Mouse (Mus musculus) kidney, adult 8-10 months (tissue): ENCODE results near the gene Map4k2.

Experiments
- DNase-seq, 2 experiments: peaks; one replicate each; pipeline ENCODE4 v3.0.0; 2022

Gene Map4k2

DNA sequence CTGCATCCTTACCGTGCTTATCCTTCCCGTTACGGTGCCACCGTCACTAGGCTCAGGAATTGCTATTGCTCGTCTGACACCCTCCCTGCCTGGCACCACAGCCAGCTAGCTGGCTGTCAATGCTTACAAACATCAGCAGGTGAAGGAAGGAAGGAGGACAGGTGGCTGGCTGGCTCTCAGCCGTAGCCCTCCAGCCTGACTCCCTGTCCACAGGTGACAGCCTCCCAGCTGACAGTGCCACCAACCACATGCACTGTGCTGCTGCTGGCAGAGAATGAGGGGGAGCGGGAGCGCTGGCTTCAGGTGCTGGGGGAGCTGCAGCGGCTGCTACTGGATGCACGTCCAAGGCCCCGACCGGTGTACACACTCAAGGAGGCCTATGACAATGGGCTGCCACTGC, 22.8 kb upstream of the Map4k2 start:
- no peak for DNase-seq

DNA sequence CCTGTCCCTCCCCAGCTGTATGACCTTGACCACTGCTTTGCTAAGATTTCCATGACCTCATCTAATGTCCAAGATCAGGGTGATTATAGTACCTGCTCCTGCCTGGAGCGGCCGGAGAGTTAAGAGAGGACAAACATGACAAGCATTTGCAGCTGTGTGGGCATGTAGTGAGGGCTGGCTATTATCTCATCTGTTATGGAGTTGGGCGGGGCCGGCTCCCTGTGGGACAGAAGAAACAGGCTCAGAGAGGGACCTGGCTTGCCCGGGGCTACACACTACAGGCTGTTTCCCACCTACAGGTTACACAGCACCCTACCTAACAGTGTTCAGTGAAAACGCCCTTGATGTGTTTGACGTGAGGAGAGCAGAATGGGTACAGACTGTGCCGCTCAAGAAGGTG, 19.6 kb upstream of the Map4k2 start:
- no peak for DNase-seq

DNA sequence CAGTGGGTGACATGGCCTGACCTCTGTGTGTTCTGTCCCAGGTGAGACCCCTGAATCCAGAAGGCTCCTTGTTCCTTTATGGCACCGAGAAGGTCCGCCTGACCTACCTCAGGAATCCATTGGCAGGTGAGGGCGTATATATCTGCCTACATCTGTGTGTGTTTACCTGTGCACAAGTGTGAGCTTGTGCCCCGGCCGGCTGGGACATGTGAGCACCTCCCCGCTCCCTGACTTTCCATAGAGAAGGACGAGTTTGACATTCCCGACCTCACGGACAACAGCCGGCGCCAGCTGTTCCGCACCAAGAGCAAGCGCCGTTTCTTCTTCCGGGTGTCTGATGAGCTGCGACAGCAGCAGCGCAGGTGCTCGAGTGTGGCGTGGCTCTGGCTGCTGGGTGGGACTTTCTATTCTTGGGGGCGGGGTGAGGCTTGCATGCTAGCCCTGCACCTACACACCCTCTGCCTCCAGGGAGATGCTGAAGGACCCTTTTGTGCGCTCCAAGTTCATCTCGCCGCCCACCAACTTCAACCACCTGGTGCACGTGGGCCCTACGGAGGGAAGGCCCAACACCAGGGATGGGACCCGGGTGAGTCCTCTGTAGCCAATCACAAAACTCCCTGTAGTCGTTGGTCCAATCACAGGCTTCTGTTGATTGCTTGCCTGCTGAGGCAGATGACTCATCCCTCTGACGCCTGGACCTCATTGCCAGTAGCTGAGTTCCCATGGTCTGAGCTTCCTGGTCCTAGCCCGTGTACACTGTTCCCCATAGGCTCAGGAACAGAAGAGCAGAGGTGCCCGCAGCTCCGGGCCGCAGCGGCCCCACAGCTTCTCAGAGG, 18.9 kb upstream of the Map4k2 start:
- no peak for DNase-seq

DNA sequence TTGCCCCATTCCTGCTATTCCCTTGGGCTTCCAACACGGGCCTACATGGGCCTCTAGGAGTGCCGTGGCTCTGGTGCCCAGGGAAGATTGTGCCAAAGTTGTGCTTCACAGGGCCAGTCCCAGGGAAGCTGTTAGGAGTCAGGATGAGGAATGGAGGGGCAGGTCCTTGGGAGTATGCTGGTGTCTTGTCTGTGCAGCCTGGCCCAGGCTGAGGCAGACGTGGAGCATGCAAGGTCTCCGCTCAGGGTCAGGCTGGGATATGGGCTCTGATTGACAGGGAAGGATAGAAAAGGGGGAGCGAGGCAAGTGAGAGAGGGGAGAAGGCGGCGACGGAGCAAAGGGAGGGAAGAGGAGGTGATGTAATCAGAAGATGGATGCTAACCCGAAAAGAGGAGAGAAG, 16.2 kb upstream of the Map4k2 start:
- no peak for DNase-seq

DNA sequence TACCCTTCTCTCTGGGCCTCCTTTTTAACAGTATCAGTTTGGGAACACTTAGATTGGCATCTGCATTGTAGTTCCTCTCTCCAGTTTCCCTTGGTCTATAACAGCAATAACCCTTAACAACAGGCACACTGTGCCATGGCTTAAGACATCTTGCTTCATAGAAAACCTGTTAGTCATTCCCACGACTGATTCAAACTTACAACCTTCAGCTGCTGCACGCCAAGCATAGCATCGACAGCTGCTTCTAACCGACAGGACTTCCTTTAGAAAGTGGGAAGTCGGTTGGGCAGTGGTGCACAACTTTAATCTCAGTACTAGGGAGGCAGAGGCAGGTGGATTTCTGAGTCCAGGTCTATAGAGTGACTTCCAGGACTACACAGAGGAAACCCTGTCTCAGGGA, 9.8 kb upstream of the Map4k2 start:
- no peak for DNase-seq

DNA sequence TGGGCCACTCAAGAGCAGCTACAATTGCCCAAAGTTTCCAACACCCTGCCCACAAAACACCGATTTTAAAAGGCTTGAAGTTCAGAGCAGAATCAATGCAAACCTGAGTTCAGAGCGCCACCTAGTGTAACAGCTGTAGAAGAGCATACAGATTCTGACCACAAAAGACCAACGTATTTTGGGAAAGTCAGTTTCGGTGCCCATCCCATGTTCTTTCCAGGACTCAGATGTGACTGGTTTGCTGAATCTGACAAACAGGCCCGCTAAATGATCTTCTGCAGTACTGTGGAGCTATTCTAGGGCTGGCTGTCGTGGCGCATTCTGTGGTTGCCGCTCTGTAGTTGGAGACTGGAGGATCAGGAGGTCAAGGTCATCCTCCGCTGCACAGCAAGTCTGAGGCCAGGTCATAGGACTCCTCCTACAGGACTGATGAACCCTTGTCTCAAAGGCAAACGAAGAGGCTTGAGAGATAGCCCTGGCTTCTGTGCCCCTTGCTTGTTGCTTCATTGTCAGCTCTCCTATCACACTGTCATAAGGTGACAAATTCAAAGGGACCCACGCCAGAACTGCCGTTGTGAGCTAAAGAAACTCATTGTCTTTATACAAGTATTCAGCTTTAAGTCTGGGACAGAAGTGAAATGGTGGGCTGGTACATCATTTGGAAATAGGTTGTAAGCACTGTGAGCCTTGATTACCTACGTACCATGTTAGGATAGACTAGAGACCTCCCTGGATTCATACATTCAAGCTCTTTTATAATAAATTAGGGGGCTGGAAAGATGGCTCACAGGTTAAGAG, 9.0 kb upstream of the Map4k2 start:
- DNase-seq, result peak in 1 of 2 experiments; percentile 45

DNA sequence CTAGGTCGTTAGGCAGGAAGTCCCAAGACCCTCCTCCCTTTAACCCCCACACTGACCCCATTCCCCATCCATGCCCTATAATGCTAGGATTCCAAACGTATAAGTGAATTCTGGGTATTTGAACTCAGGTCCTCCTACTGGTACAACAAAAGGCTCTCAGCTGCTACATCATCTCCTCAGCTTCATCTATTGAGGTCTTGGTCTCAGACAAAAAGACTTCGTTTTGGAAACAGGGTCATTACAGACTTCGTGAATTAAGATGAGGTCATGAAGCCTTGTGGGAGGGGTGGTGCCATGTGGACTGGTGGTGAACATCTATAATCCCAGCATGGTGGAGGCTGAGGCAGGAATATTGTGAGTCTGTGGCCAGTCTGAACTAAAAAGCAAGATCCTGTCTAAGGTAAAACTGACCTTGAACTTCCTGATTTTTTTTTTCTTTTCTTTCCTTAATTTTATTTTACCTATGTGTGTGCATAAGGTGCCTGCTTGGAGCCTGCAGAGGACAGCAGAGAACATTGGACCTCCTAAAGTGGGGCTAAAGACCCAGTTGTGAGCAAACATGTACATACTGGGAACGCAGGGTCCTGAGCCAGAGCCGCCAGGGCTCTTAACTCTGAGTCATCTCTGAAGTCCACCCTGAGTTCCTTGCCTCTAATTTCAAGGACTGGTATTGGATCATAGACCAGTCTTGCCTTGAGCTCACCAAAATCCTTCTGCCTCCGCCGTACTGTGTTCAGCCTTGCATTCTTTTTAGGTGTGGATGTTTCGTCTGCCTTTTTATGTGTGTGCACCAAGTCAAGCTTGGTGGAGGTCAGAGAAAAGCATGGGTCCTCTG, 7.0 kb upstream of the Map4k2 start:
- DNase-seq, result no peak

DNA sequence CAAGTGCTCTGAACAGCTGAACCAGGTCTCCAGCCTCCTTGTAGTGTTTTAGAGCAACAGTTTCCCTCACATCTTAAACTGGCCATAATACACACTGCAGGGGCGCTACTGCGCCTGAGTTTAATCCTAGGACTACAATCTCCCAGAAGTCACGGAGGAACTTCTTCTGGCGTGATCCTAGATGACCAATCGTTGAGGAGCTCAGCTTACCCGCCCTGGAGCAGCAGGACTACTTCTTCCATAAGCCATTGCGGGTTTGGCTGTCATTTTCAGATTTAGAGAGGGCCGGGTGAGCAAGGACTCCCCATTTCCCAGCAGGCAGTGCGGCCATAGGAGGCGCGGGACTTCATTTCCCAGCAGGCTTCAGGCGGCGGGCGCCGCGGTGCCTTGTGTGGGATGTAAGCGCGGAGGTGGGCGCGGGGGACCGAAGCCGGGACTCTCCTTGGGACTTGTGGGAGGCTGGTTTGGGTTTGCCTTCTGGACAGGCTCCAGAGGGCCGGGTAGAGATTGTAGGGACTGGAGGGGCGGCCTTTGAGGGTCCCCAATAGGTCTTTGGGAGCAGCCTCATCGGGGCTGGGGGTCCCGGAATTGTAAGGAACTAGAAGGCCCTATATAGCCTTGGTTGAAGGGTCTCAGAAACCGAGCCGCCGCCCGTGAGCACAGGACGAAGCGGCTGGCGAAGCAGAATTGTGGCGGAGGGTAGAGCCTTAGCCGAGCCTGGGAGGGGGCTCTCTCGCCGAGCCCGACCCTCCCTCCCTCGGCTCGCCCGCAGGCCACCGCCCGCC, 6.1 kb upstream of the Map4k2 start, which contains the start of gene Men1:
Gene Men1, plus strand, starts transcription at position 307 of the 785 bp plus-strand sequence.
- peak; percentile 96 to 98 for DNase-seq

DNA sequence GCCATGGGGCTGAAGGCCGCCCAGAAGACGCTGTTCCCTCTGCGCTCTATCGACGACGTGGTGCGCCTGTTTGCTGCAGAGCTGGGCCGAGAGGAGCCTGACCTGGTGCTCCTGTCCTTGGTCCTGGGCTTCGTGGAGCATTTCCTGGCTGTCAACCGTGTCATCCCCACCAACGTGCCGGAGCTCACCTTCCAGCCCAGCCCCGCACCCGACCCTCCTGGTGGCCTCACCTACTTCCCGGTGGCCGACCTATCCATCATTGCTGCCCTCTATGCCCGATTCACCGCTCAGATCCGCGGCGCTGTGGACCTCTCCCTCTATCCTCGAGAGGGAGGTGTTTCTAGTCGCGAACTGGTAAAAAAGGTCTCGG, 5.5 kb upstream of the Map4k2 start:
- no peak for DNase-seq

DNA sequence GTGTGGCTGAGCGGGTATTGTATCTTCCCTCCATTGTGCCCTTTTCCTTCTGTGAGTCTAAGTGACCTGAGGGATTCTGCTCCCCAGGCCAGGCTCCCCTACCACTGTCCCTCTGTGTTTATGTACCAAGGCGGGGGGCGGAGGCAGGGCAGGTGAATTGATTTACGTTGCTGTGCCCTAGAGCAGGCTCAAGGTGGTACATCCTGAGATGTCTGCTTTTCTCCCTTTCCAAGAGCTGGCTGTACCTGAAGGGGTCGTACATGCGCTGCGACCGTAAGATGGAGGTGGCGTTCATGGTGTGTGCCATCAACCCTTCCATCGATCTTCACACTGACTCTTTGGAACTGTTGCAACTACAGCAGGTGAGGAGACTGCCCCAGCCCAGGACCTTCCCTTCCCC, 4.0 kb upstream of the Map4k2 start:
- DNase-seq, result no peak

DNA sequence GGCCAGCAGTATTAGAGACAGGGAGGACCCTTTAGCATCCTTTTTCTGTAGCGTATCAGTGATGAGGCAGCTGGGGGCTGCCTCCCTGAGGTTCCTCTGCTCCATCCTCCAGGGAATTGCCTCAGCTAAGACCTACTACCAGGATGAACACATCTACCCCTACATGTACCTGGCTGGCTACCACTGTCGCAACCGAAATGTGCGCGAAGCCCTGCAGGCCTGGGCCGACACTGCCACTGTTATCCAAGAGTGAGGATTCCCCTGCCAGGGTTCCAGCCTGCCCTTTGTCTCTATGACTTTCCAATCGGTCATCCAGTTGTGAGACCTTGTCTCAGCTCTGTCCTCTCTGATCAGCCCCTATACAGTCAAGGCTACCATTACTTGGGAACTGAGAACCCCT, 2.8 kb upstream of the Map4k2 start:
- no peak for DNase-seq

DNA sequence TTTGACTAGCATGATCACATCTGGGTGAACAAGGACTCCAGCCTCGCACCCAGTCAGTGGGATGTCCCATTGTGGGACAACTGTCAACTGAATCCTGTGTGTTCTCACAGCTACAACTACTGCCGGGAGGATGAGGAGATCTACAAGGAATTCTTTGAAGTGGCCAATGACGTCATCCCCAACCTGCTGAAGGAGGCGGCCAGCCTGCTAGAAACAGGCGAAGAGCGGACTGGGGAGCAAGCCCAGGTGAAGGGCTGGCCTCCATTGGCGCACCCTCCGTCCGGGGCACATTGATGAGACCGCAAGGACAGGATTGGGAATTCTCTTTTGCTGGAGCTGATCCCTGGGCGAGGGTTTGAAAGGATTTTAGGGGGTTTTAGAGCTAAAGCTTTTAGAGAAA, 2.2 kb upstream of the Map4k2 start:
- no peak for DNase-seq

DNA sequence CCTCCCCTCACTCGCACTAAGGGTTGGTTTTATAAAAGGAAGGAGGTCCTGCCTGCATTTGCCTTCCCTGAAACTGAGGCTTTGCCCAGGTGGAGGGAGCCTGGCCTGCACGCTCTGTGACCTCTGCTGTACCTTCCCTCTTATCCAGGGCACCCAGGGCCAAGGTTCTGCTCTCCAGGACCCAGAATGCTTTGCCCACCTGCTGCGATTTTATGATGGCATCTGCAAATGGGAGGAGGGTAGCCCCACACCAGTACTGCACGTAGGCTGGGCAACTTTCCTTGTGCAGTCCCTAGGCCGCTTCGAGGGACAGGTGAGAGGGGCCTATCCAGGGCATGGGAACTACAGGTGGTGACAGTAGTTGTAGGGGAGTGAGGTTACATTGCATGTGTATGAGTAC, 1.7 kb upstream of the Map4k2 start:
- DNase-seq, result no peak

DNA sequence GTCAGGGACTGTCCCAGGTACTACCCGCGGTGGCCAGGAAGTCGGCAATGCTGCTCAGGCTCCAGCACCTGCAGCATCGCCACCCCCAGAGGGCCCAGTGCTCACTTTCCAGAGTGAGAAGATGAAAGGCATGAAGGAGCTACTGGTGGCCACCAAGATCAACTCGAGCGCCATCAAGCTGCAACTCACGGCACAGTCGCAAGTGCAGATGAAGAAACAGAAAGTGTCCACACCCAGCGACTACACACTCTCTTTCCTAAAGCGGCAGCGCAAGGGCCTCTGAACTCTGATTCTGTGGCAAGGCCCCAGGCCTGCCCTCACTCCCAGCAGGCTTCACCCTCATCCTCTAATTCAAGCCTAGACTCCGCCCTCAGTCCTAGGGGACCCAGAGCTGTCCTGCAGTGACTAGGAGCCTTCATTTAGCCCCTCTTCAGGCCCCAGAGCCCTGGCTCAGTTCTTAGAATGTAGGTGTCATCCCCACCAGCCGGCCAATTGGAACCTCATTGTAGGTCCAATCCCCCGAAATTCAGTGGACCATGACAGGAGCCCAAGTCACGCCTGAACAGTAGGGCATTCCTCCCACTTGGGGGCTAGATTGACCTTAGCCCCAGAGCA, 938 bp upstream of the Map4k2 start:
- DNase-seq, result peak; percentile 85

DNA sequence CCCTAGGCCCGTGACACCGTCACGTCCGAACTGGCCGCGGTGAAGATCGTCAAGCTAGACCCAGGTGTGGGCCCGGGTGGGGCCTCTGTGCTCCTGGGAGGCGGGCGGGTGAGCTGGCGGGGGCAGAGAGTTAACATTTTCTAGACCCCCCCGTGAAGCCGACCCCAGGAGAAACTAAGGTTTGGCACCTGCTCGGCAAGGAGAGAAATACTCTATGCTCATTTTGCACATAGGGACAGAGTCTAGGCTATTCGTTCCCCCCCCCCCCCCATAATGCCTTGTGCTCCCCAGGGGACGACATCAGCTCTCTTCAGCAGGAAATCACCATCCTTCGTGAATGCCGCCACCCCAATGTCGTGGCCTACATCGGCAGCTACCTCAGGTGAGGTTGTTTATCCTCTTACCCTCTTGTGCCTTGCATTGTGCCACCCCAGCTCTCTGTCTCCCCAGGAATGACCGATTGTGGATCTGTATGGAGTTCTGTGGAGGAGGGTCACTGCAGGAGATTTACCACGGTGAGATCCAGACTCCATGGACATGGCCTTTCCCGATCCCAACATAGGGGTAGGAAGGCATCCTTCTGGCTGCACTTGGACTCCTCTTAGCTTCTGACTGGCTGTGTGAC, 630 bp downstream of the Map4k2 start:
- no peak for DNase-seq

DNA sequence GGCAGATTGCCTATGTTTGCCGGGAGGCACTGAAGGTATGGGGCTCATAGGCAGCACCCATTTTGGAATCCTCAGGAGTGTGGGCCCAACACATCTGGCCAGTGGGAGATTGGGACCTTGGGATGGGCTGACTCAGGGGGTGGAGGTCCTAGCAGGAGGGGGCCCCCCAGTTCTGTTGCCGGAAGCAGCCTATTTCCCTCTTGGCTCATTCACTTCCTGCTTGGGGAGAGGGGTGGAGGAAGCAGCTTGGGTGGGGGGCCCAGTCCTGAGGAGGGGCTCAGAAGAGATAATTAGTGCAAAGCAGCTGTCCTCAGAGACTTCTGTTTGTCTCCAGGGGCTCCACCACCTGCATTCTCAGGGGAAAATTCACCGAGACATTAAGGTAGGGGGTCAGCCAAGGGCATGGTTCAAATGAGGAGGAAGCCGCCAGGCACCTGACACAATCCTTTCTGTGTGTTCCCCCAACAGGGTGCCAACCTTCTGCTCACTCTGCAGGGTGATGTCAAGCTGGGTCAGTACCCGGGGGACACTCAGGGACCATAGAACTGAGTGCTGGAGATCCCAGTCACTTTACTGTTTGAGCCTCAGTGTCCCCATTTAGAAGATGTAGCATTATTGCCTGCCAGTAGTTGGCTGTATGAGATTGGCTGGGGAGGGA, 1.5 kb downstream of the Map4k2 start:
- DNase-seq, result no peak

DNA sequence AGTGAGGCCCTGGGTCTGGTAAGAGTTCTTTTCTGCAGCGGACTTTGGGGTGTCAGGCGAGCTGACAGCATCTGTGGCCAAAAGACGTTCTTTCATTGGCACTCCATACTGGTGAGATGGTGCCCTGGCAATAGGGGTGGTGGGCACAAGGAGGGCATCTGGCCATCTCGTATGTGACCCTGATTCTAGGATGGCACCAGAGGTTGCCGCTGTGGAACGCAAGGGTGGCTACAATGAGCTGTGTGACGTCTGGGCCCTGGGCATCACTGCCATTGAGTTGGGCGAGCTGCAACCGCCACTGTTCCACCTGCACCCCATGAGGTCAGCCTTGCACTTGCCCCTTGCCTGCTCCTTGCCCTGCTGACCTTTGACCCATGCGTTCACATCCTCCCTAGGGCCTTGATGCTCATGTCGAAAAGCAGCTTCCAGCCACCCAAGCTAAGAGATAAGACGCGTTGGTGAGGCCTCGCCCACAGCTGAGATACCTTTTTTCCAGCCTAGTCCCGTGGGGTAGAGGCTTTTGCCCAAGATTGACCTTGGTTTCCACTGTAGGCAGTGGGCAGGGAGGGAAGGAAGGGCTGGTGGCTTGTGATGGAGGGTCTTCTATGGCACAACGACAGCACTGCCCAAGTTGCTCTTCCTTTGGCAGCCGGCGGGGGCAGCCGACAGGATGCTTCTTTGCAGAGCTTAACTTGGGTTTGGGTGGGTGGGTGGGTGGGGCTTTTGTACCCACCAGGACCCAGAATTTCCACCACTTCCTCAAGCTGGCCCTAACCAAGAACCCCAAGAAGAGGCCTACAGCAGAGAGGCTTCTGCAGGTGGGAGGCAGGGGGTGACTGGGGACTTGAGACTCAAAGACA, 2.4 kb downstream of the Map4k2 start:
- DNase-seq, result no peak

DNA sequence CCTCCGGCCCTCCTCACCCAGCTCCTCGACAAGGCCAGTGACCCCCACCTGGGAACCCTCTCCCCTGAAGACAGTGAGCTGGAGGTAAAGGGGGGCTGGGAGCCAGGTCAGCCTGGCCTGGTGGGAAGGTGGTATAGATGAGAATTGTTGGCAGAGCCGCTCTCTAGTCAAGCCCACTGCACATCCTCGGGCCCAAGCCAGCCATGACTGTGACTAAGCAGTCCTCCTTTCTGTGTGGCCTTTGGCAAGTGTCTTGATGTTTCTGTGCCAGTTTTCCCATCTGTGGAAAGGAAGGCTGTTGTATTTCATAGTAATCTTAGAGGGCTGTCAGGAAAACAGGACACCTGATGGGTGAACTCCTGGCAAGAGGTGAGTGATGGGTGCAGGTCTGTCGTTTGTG, 3.1 kb downstream of the Map4k2 start:
- no peak for DNase-seq

DNA sequence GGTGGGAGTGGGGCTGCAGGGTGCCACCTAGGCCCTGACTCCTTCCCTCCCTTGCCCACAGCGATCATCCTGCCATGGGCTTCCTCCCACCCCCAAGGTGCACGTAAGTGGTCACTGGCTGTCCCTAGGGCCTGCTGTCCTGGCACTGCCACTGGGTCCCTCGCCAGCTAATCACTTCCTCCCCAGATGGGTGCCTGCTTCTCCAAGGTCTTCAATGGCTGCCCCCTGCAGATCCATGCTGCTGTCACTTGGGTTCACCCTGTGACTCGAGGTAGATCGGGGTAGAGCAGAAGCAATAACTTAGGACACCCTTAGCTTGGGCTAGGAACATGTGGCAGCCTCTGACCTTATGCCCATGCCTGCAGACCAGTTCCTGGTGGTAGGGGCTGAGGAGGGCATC, 5.1 kb downstream of the Map4k2 start:
- no peak for DNase-seq

DNA sequence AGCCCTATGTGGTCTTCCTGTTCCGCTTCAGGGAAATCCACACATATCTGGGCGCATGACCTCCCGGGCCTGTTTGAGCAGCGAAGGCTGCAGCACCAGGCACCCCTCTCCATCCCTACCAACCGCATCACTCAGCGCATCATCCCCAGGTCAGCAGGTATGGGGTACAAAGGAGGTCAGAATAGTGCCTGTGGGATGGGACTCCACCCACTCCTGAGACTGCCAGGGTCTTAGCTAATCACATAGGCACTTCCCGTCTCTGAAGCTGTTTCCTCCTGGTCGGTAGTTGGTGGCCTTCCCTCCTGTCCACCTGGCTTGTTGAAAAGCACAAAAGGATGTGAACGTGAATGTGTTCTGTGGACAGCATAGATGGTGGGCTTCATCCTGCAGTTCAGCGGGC, 5.7 kb downstream of the Map4k2 start:
- no peak for DNase-seq
